Mouse (Mus musculus): ENCODE measurements at regions not wholly inside any gene's neighbourhood (a gene's known extent, or its start where the extent isn't known, plus 50 kb on each side); places are given as distances from the start of the nearest gene placed in this dataset.

- TF ChIP-seq USF1 (IDR thresholded peaks at IDR 0.05; ENCODE audit: low read depth) = no peak
- TF ChIP-seq CEBPB (IDR thresholded peaks at IDR 0.05; ENCODE audit: low read depth) = no peak
- no peak for TF ChIP-seq FOSL1 (IDR thresholded peaks at IDR 0.05; ENCODE audit: insufficient read depth, low read length, poor library complexity, severe bottlenecking)
These were observed 174.4 kb downstream of the Sptssa start for GRCm38 (mm10) chr12:54482020-54482419.
